Mouse (Mus musculus): Measurements from ENCODE around the gene Col6a3.

Gene Col6a3

GRCm38 (mm10) chr1:90797276-90797891, 46.4 kb downstream of the Col6a3 start:
- DNase-seq (ENCODE audit: low read depth), result no peak

GRCm38 (mm10) chr1:90793368-90793767, 50.4 kb downstream of the Col6a3 start:
- no peak for DNase-seq (ENCODE audit: low read depth)

GRCm38 (mm10) chr1:90790925-90791324, 52.8 kb downstream of the Col6a3 start:
- DNase-seq (ENCODE audit: low read depth), result no peak

GRCm38 (mm10) chr1:90789506-90789905, 54.3 kb downstream of the Col6a3 start:
- no peak for DNase-seq (ENCODE audit: low read depth)

- no peak for DNase-seq (ENCODE audit: low read depth)
Measured at GRCm38 (mm10) chr1:90780446-90780845, 63.3 kb downstream of the Col6a3 start.

GRCm38 (mm10) chr1:90779072-90779471, 64.7 kb downstream of the Col6a3 start:
- no peak for DNase-seq (ENCODE audit: low read depth)

- no peak for DNase-seq (ENCODE audit: low read depth)
Measured at GRCm38 (mm10) chr1:90775477-90776241, 68.1 kb downstream of the Col6a3 start.

- DNase-seq (ENCODE audit: low read depth), result no peak
Measured at GRCm38 (mm10) chr1:90771172-90771571, 72.6 kb downstream of the Col6a3 start.

- no peak for DNase-seq (ENCODE audit: low read depth)
Measured at GRCm38 (mm10) chr1:90770027-90770426, 73.7 kb downstream of the Col6a3 start.

GRCm38 (mm10) chr1:90769301-90769700, 74.5 kb downstream of the Col6a3 start:
- DNase-seq (ENCODE audit: low read depth), result no peak

- DNase-seq (ENCODE audit: low read depth), result no peak
Measured at GRCm38 (mm10) chr1:90758091-90758673, 85.6 kb downstream of the Col6a3 start.

- DNase-seq (ENCODE audit: low read depth), result no peak
Measured at GRCm38 (mm10) chr1:90753869-90754563, 89.8 kb downstream of the Col6a3 start.

GRCm38 (mm10) chr1:90751221-90751620, 92.5 kb downstream of the Col6a3 start:
- DNase-seq (ENCODE audit: low read depth), result no peak

GRCm38 (mm10) chr1:90750169-90750568, 93.6 kb downstream of the Col6a3 start:
- DNase-seq (ENCODE audit: low read depth), result no peak

- DNase-seq (ENCODE audit: low read depth), result no peak
Measured at GRCm38 (mm10) chr1:90748544-90748943, 95.2 kb downstream of the Col6a3 start.

GRCm38 (mm10) chr1:90743941-90744386, 99.8 kb downstream of the Col6a3 start:
- DNase-seq (ENCODE audit: low read depth), result no peak

- no peak for DNase-seq (ENCODE audit: low read depth)
Measured at GRCm38 (mm10) chr1:90743445-90743844, 100.3 kb downstream of the Col6a3 start.

- DNase-seq (ENCODE audit: low read depth), result no peak
Measured at GRCm38 (mm10) chr1:90742641-90743040, 101.1 kb downstream of the Col6a3 start.

- DNase-seq (ENCODE audit: low read depth), result no peak
Measured at GRCm38 (mm10) chr1:90740216-90741170, 103.3 kb downstream of the Col6a3 start.

GRCm38 (mm10) chr1:90738913-90739312, 104.9 kb downstream of the Col6a3 start:
- DNase-seq (ENCODE audit: low read depth), result no peak

- DNase-seq (ENCODE audit: low read depth), result no peak
Measured at GRCm38 (mm10) chr1:90729466-90729865, 114.3 kb downstream of the Col6a3 start.

Data from c-Kit-positive CD71-positive TER-119-negative erythroid progenitor cells, embryonic 14.5 days (primary cell).